Mouse (Mus musculus) G1E (cell line): ENCODE data around the gene Rbms3.

Experiments used
- CTCF ChIP-seq: IDR thresholded peaks from 2 replicates; pipeline ENCODE4 v1.5.1; 2012; ENCODE audit warnings: low read depth, low read length, inconsistent platforms, mixed read lengths
- GATA1 ChIP-seq: IDR thresholded peaks from 2 replicates; pipeline ENCODE4 v1.6.1; 2012; ENCODE audit warnings: borderline replicate concordance, low read length, inconsistent platforms, mixed read lengths
- GATA2 ChIP-seq: IDR thresholded peaks from 2 replicates; pipeline ENCODE4 v1.6.1; 2012; ENCODE audit warnings: low read depth, low read length, inconsistent platforms, borderline replicate concordance
- TAL1 ChIP-seq: conservative IDR thresholded peaks from 2 replicates; pipeline ENCODE4 v1.6.1; 2012; ENCODE audit warnings: low read depth, low read length, inconsistent platforms, mixed read lengths

- no peak for TF ChIP-seq GATA1
- TF ChIP-seq TAL1 = no peak
- no peak for TF ChIP-seq CTCF
- TF ChIP-seq GATA2 = no peak
Measured at GRCm38 (mm10) chr9:117653641-117654040, 23.9 kb upstream of the Rbms3 start.
